Mouse (Mus musculus): Measurements from ENCODE around the gene Nfkb1.

Nfkb1 gene

GRCm38 (mm10) chr3:135672135-135672534, 19.2 kb downstream of the Nfkb1 start:
- no peak for DNase-seq (ENCODE audit: low spot score)

- DNase-seq (ENCODE audit: low spot score) = no peak
Measured at GRCm38 (mm10) chr3:135670869-135671268, 20.5 kb downstream of the Nfkb1 start.

- DNase-seq (ENCODE audit: low spot score) = no peak
Measured at GRCm38 (mm10) chr3:135667084-135667483, 24.3 kb downstream of the Nfkb1 start.

- DNase-seq (ENCODE audit: low spot score) = no peak
Measured at GRCm38 (mm10) chr3:135665777-135666259, 25.5 kb downstream of the Nfkb1 start.

- DNase-seq (ENCODE audit: low spot score) = no peak
Measured at GRCm38 (mm10) chr3:135662139-135662864, 29.0 kb downstream of the Nfkb1 start.

- DNase-seq (ENCODE audit: low spot score) = no peak
Measured at GRCm38 (mm10) chr3:135661707-135662106, 29.6 kb downstream of the Nfkb1 start.

- no peak for DNase-seq (ENCODE audit: low spot score)
Measured at GRCm38 (mm10) chr3:135658540-135659097, 32.7 kb downstream of the Nfkb1 start.

GRCm38 (mm10) chr3:135656156-135656555, 35.2 kb downstream of the Nfkb1 start:
- DNase-seq (ENCODE audit: low spot score) = no peak

GRCm38 (mm10) chr3:135650773-135651555, 40.4 kb downstream of the Nfkb1 start:
- no peak for DNase-seq (ENCODE audit: low spot score)

- DNase-seq (ENCODE audit: low spot score) = no peak
Measured at GRCm38 (mm10) chr3:135649809-135650208, 41.5 kb downstream of the Nfkb1 start.

GRCm38 (mm10) chr3:135648501-135648900, 42.8 kb downstream of the Nfkb1 start:
- DNase-seq (ENCODE audit: low spot score) = no peak

- DNase-seq (ENCODE audit: low spot score) = no peak
Measured at GRCm38 (mm10) chr3:135646622-135647021, 44.7 kb downstream of the Nfkb1 start.

- DNase-seq (ENCODE audit: low spot score) = no peak
Measured at GRCm38 (mm10) chr3:135644971-135645370, 46.4 kb downstream of the Nfkb1 start.

GRCm38 (mm10) chr3:135641623-135641915, 49.8 kb downstream of the Nfkb1 start:
- no peak for DNase-seq (ENCODE audit: low spot score)

GRCm38 (mm10) chr3:135640856-135641622, 50.3 kb downstream of the Nfkb1 start:
- DNase-seq (ENCODE audit: low spot score) = no peak

- no peak for DNase-seq (ENCODE audit: low spot score)
Measured at GRCm38 (mm10) chr3:135640203-135640602, 51.1 kb downstream of the Nfkb1 start.

- no peak for DNase-seq (ENCODE audit: low spot score)
Measured at GRCm38 (mm10) chr3:135637592-135637991, 53.8 kb downstream of the Nfkb1 start.

- DNase-seq (ENCODE audit: low spot score) = peak; percentile 51
Measured at GRCm38 (mm10) chr3:135636454-135636853, 54.9 kb downstream of the Nfkb1 start.

GRCm38 (mm10) chr3:135635646-135636434, 55.5 kb downstream of the Nfkb1 start:
- no peak for DNase-seq (ENCODE audit: low spot score)

- no peak for DNase-seq (ENCODE audit: low spot score)
Measured at GRCm38 (mm10) chr3:135635030-135635429, 56.3 kb downstream of the Nfkb1 start.

GRCm38 (mm10) chr3:135634275-135634674, 57.1 kb downstream of the Nfkb1 start:
- DNase-seq (ENCODE audit: low spot score) = no peak

Data from embryo, embryonic 10.5 days (tissue).